Mouse (Mus musculus) bone marrow, adult 2 months (tissue): ENCODE results near the gene Shld1.

Source experiments
- CTCF ChIP-seq: fragments of 200-500 bp; IDR thresholded peaks from 2 replicates; pipeline ENCODE4 v1.5.1; 2011; ENCODE audit warnings: low read length, control low read depth; ENCODE audit not compliant: control insufficient read depth, insufficient read depth
- POLR2A ChIP-seq: fragments of 200-500 bp; IDR thresholded peaks from 2 replicates; pipeline ENCODE4 v1.6.1; 2011; ENCODE audit warnings: low read depth, mild to moderate bottlenecking, control low read depth, low read length, borderline replicate concordance; ENCODE audit not compliant: control insufficient read depth

GRCm38 (mm10) chr2:132705251-132705992 is 18.7 kb downstream of the Shld1 start:
- TF ChIP-seq POLR2A (no peak), CTCF (no peak)
